Mouse (Mus musculus): Measurements from ENCODE around the gene Mogs. TPM values are rescaled to one million over a fixed set of nuclear protein-coding genes. Genes with fewer than 3 reads are reported as not detected.

Gene Mogs
- polyA plus RNA-seq (2015; fragmentation: Nextera tagmentation; extraction: Ambion mirVana), result 22.8 and 27.2 TPM in 2 replicates

- Histone ChIP-seq H3K36me3 (peaks cover 22% of the 10 kb centered on the region), H3K4me1 (replicated peaks) (peaks cover 46% of the 10 kb centered on the region), H3K27me3 (no peaks in the 10 kb centered on the region), H3K4me2 (peak within 1 kb of the TSS; percentile 95), H3K9me3 (no peaks in the 10 kb centered on the region), H3K27ac (replicated peaks) (peak within 1 kb of the TSS; percentile 81), H3K9ac (peak within 1 kb of the TSS; percentile 86), H3K4me3 (peak within 1 kb of the TSS; percentile 70)
- WGBS, result 1% methylated on average over 51 of the region's 58 CpGs
- peak; percentile 91 for ATAC-seq (ENCODE audit: low FRiP score, low read depth)
Measured at GRCm38 (mm10) chr6:83115011-83115671, at the start of gene Mogs. Gene Mogs, plus strand, starts transcription at chr6:83115496.

GRCm38 (mm10) chr6:83065995-83066394 is 49.3 kb upstream of the Mogs start:
- WGBS, result 41% methylated on average over 8 of the region's 8 CpGs
- no peak overlapping the region for H3K4me2 ChIP-seq
- H3K27me3 ChIP-seq, result peaks cover 91% of the 10 kb centered on the region
- H3K9ac ChIP-seq, result no peak overlapping the region
- peaks cover 16% of the 10 kb centered on the region for H3K4me1 ChIP-seq (replicated peaks)
- no peaks in the 10 kb centered on the region for H3K9me3 ChIP-seq
- no peaks in the 10 kb centered on the region for H3K36me3 ChIP-seq
- H3K27ac ChIP-seq (replicated peaks), result no peak overlapping the region
- no peak overlapping the region for H3K4me3 ChIP-seq
- ATAC-seq (ENCODE audit: low FRiP score, low read depth), result no peak

GRCm38 (mm10) chr6:83066441-83066840 is 48.9 kb upstream of the Mogs start:
- no peaks in the 10 kb centered on the region for H3K9me3 ChIP-seq
- H3K4me2 ChIP-seq, result no peak overlapping the region
- peaks cover 16% of the 10 kb centered on the region for H3K4me1 ChIP-seq (replicated peaks)
- H3K27ac ChIP-seq (replicated peaks), result no peak overlapping the region
- no peaks in the 10 kb centered on the region for H3K36me3 ChIP-seq
- H3K9ac ChIP-seq, result no peak overlapping the region
- 41% methylated on average over 6 of the region's 6 CpGs for WGBS
- H3K27me3 ChIP-seq, result peaks cover 92% of the 10 kb centered on the region
- ATAC-seq (ENCODE audit: low FRiP score, low read depth), result no peak
- H3K4me3 ChIP-seq, result no peak overlapping the region

- H3K9me3 ChIP-seq, result no peaks in the 10 kb centered on the region
- ATAC-seq (ENCODE audit: low FRiP score, low read depth), result no peak
- no peak overlapping the region for H3K9ac ChIP-seq
- peaks cover 91% of the 10 kb centered on the region for H3K27me3 ChIP-seq
- H3K27ac ChIP-seq (replicated peaks), result no peak overlapping the region
- peaks cover 16% of the 10 kb centered on the region for H3K4me1 ChIP-seq (replicated peaks)
- H3K4me2 ChIP-seq, result peak overlapping the region; percentile 35; the same call in 1 of the 2 replicates
- H3K36me3 ChIP-seq, result no peaks in the 10 kb centered on the region
- 4% methylated on average over 8 of the region's 8 CpGs for WGBS
- H3K4me3 ChIP-seq, result 0 out of 2 replicates have a peak overlapping the region, but pooled peaks have one; percentile 10
Measured at GRCm38 (mm10) chr6:83068221-83068620, 47.1 kb upstream of the Mogs start.

- Histone ChIP-seq H3K27me3 (peaks cover 90% of the 10 kb centered on the region), H3K9ac (no peak overlapping the region), H3K4me1 (replicated peaks) (peaks cover 16% of the 10 kb centered on the region), H3K36me3 (no peaks in the 10 kb centered on the region), H3K27ac (replicated peaks) (no peak overlapping the region), H3K9me3 (no peaks in the 10 kb centered on the region), H3K4me2 (peak overlapping the region; percentile 35), H3K4me3 (peak overlapping the region; percentile 10)
- no peak for ATAC-seq (ENCODE audit: low FRiP score, low read depth)
- under 1% methylated on average over 60 of the region's 81 CpGs for WGBS
Measured at GRCm38 (mm10) chr6:83068706-83069487, 46.4 kb upstream of the Mogs start.

GRCm38 (mm10) chr6:83069488-83070246 is 45.6 kb upstream of the Mogs start:
- Histone ChIP-seq H3K27ac (replicated peaks) (no peak overlapping the region), H3K36me3 (no peaks in the 10 kb centered on the region), H3K9ac (no peak overlapping the region), H3K9me3 (no peaks in the 10 kb centered on the region), H3K27me3 (peaks cover 90% of the 10 kb centered on the region), H3K4me2 (no peak overlapping the region), H3K4me3 (no peak overlapping the region), H3K4me1 (replicated peaks) (peaks cover 16% of the 10 kb centered on the region)
- ATAC-seq (ENCODE audit: low FRiP score, low read depth), result no peak
- under 1% methylated on average over 66 of the region's 69 CpGs for WGBS

GRCm38 (mm10) chr6:83070247-83070310 is 45.2 kb upstream of the Mogs start, which contains the start of gene Tlx2:
Gene Tlx2, minus strand, starts transcription at chr6:83070293.
- Histone ChIP-seq H3K9me3 (no peaks in the 10 kb centered on the region), H3K27me3 (peaks cover 90% of the 10 kb centered on the region), H3K4me1 (replicated peaks) (peaks cover 16% of the 10 kb centered on the region), H3K36me3 (no peaks in the 10 kb centered on the region), H3K27ac (replicated peaks) (no peak within 1 kb of the TSS), H3K4me2 (peak within 1 kb of the TSS; percentile 35; the same call in 1 of the 2 replicates), H3K4me3 (peak within 1 kb of the TSS; percentile 10), H3K9ac (no peak within 1 kb of the TSS)
- ATAC-seq (ENCODE audit: low FRiP score, low read depth), result no peak
- 0% methylated on average over 10 of the region's 10 CpGs for WGBS

- ATAC-seq (ENCODE audit: low FRiP score, low read depth), result no peak
- Histone ChIP-seq H3K4me1 (replicated peaks) (peaks cover 16% of the 10 kb centered on the region), H3K36me3 (no peaks in the 10 kb centered on the region), H3K9me3 (no peaks in the 10 kb centered on the region), H3K9ac (no peak overlapping the region), H3K4me2 (no peak overlapping the region), H3K27me3 (peaks cover 90% of the 10 kb centered on the region), H3K27ac (replicated peaks) (no peak overlapping the region), H3K4me3 (no peak overlapping the region; the same call in 1 of the 2 replicates)
- under 1% methylated on average over 56 of the region's 58 CpGs for WGBS
Measured at GRCm38 (mm10) chr6:83070311-83071219, 44.7 kb upstream of the Mogs start.

GRCm38 (mm10) chr6:83071220-83071619 is 44.1 kb upstream of the Mogs start:
- H3K9me3 ChIP-seq, result no peaks in the 10 kb centered on the region
- WGBS, result 0% methylated on average over 24 of the region's 24 CpGs
- H3K27me3 ChIP-seq, result peaks cover 90% of the 10 kb centered on the region
- ATAC-seq (ENCODE audit: low FRiP score, low read depth), result no peak
- H3K9ac ChIP-seq, result no peak overlapping the region
- no peaks in the 10 kb centered on the region for H3K36me3 ChIP-seq
- peaks cover 16% of the 10 kb centered on the region for H3K4me1 ChIP-seq (replicated peaks)
- no peak overlapping the region for H3K27ac ChIP-seq (replicated peaks)
- no peak overlapping the region for H3K4me3 ChIP-seq
- no peak overlapping the region for H3K4me2 ChIP-seq

GRCm38 (mm10) chr6:83074979-83075378 is 40.3 kb upstream of the Mogs start:
- Histone ChIP-seq H3K4me1 (replicated peaks) (peaks cover 26% of the 10 kb centered on the region), H3K9me3 (no peaks in the 10 kb centered on the region), H3K27me3 (peaks cover 64% of the 10 kb centered on the region), H3K27ac (replicated peaks) (no peak overlapping the region), H3K4me3 (no peak overlapping the region), H3K4me2 (no peak overlapping the region), H3K9ac (no peak overlapping the region), H3K36me3 (0 out of 2 replicates have a peak, but pooled peaks cover 1% of the 10 kb centered on the region)
- no peak for ATAC-seq (ENCODE audit: low FRiP score, low read depth)
- 13% methylated on average over 2 of the region's 2 CpGs for WGBS

GRCm38 (mm10) chr6:83077630-83078323 is 37.5 kb upstream of the Mogs start, which contains the start of gene Pcgf1:
Gene Pcgf1, plus strand, starts transcription at chr6:83077869.
- peaks cover 53% of the 10 kb centered on the region for H3K27me3 ChIP-seq
- peak; percentile 80 for ATAC-seq (ENCODE audit: low FRiP score, low read depth)
- H3K9ac ChIP-seq, result peak within 1 kb of the TSS; percentile 70

More at GRCm38 (mm10) chr6:83077630-83078323, 37.5 kb upstream of the Mogs start, which contains the start of gene Pcgf1:
- under 1% methylated on average over 54 of the region's 54 CpGs for WGBS
- Histone ChIP-seq H3K27ac (replicated peaks) (peak within 1 kb of the TSS; percentile 95), H3K9me3 (no peaks in the 10 kb centered on the region), H3K4me2 (peak within 1 kb of the TSS; percentile 95), H3K4me3 (peak within 1 kb of the TSS; percentile 83), H3K36me3 (peaks cover 10% of the 10 kb centered on the region), H3K4me1 (replicated peaks) (peaks cover 21% of the 10 kb centered on the region)

All from hindbrain, embryonic 15.5 days (tissue).